19 mouse cellular contexts compared by ENCODE assay signal in genomic region chr15:31900325-31900724, GRCm38 (mm10).
"Had no signal": no experiment of that assay in that cellular context is flagged by ENCODE, and none has a peak within 500 bp of the region (broad histone marks: within the 10 kb centered on the region; RNA-seq: fewer than 3 reads in every experiment).

No protein-coding gene starts in this region.

- ATAC-seq: liver, postnatal 0 days; lung, postnatal 0 days; midbrain, embryonic 16.5 days had no signal

- H3K36me3 ChIP-seq: limb, embryonic 12.5 days; limb, embryonic 15.5 days; midbrain, embryonic 12.5 days; neural tube, embryonic 12.5 days; neural tube, embryonic 15.5 days had no signal

- H3K4me3 ChIP-seq: limb, embryonic 12.5 days; limb, embryonic 15.5 days; midbrain, embryonic 12.5 days; neural tube, embryonic 12.5 days; neural tube, embryonic 15.5 days had no signal

- H3K27me3 ChIP-seq: limb, embryonic 12.5 days; limb, embryonic 15.5 days; midbrain, embryonic 12.5 days; neural tube, embryonic 12.5 days; neural tube, embryonic 15.5 days had no signal

- H3K27ac ChIP-seq: limb, embryonic 12.5 days; limb, embryonic 15.5 days; liver, embryonic 14.5 days; macrophage; midbrain, embryonic 12.5 days; neural tube, embryonic 12.5 days; neural tube, embryonic 15.5 days had no signal

- DNase-seq: kidney, adult 11 months; kidney, adult 9 months; kidney, postnatal 14 days; kidney, postnatal 4 days; left cerebral cortex, postnatal 4 days; liver, postnatal 0 days; lung, embryonic 14.5 days; thymus, adult 18-20 months; thymus, postnatal 36 days had no signal

- H3K9me3 ChIP-seq: limb, embryonic 12.5 days; limb, embryonic 15.5 days; midbrain, embryonic 12.5 days; neural tube, embryonic 12.5 days; neural tube, embryonic 15.5 days had no signal

- H3K9ac ChIP-seq: limb, embryonic 12.5 days; limb, embryonic 15.5 days; liver, embryonic 14.5 days; liver, postnatal 0 days; lung, embryonic 14.5 days; midbrain, embryonic 12.5 days; neural tube, embryonic 12.5 days; neural tube, embryonic 15.5 days had no signal

- H3K4me1 ChIP-seq: limb, embryonic 12.5 days; limb, embryonic 15.5 days; neural tube, embryonic 12.5 days had no signal

- H3K4me2 ChIP-seq: limb, embryonic 12.5 days; limb, embryonic 15.5 days; liver, embryonic 11.5 days; lung, embryonic 14.5 days; midbrain, embryonic 12.5 days; neural tube, embryonic 12.5 days; neural tube, embryonic 15.5 days had no signal
